Mouse (Mus musculus) right cerebral cortex, postnatal 10 days (tissue): ENCODE measurements around the gene Usp18.

ENCODE experiments used
- DNase-seq, 2 experiments: peaks; one replicate each; pipeline ENCODE4 v3.0.0; 2021; ENCODE audit warnings: low spot score in 2 of 2

Usp18 gene

GRCm38 (mm10) chr6:121303466-121304220 lies 57.9 kb downstream of the Usp18 start:
- DNase-seq = no peak

- DNase-seq = no peak
These were observed 58.9 kb downstream of the Usp18 start for GRCm38 (mm10) chr6:121304630-121305029.

DNA sequence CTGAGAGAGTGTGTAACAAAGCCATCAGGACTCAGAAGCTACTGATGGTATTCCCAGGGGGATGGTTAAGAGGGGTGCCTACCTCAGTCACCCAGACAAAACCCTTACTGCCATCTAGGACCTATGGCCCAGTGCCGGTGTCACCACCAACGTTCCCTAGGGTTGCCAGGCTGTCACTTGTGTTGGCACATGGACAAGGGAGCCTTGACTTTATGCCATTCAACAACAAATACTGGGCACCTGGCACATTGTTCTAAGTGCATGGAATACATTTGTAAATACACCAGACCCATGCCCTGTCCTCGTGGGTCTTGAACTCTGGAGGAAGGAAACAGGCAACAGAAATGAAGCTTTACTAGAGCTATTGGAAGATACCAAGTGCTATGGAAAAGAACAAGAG lies 59.9 kb downstream of the Usp18 start:
- no peak for DNase-seq

GRCm38 (mm10) chr6:121310984-121311383 lies 65.3 kb downstream of the Usp18 start:
- no peak for DNase-seq

DNA sequence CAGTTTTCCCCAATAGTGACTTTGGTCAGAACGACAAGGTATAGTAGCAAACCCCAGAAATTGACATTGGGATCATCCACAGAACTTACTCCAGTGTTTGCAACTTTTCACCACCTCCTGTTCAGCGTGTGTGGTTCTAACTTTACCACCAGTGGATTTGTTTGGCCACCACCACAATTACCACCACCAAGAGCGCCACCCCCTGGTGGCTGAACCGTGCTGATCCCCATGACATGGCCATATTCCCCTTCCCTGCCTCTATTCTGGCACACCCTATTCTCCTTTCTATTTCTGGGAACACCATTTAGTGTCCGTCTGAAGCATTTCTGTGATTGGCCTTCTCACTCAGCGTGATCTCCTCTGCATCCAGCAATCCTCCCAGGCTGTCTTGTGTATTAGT lies 73.4 kb downstream of the Usp18 start:
- no peak for DNase-seq
